Mouse (Mus musculus): ENCODE results near the gene Dcaf7.

Dcaf7 gene

DNA sequence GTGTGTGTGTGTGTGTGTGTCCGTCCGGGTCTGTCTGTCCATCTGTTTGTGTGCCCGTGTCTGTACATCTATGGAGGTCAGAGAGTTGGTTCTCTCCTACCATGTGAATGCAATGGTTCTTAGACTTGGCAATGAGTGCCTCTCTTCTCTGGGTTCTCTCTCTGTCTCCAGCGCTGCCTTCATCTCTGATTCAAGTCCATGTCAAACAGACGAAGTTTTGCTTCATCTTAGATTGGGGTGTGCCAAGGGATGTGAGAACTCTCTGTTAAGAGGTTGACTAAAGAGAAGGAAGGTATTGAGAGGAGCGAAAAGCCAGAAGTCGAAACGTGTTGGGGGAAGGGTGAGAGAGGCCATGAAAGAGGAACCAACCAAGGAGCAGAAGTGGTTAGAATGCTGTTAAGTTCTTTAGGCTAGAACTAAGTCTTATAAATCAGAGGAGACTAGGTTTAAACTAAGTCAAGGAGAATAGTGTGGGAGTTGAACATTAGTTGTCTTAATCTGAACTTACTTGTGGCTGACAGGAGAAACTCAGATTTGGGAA lies 69.4 kb downstream of the Dcaf7 start:
- no peak for DNase-seq (ENCODE audit: low spot score in 2 of 2)
